Mouse (Mus musculus): ENCODE measurements around the gene Hist1h1d.
A peak's percentile ranks its signal among the peaks of the same experiment; 100 is the strongest.

The Hist1h1d gene

DNA sequence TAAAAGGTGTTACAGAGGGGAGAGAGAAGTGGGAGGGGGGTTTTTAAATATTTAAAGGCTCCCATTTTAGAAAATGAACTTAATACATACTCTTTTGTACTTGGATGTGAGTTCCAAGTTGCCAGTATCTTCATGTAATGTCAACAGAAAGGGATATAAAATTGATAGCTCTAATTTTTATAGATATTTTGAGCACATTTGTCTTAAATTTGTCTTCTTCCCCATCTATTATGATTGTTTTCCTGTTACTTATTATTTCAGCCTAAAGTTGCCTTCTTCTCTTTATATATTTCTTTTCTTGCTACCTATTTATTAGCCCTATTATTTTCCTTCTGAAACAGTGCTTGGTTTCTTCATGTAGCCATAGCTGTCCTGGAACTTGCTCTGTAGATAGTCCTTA lies at the start of gene Hist1h1d:
Hist1h1d (plus strand) TSS at position 301 of the 400 bp plus-strand sequence.
- DNase-seq (ENCODE audit: low spot score): no peak

GRCm38 (mm10) chr13:23503797-23504196 lies 49.3 kb upstream of the Hist1h1d start:
- DNase-seq (ENCODE audit: low spot score): no peak

GRCm38 (mm10) chr13:23505662-23506345 lies 47.3 kb upstream of the Hist1h1d start:
- DNase-seq (ENCODE audit: low spot score): no peak

GRCm38 (mm10) chr13:23506351-23506750 lies 46.7 kb upstream of the Hist1h1d start:
- DNase-seq (ENCODE audit: low spot score): no peak

- no peak for DNase-seq (ENCODE audit: low spot score)
These were observed 46.1 kb upstream of the Hist1h1d start for GRCm38 (mm10) chr13:23506819-23507515.

DNA sequence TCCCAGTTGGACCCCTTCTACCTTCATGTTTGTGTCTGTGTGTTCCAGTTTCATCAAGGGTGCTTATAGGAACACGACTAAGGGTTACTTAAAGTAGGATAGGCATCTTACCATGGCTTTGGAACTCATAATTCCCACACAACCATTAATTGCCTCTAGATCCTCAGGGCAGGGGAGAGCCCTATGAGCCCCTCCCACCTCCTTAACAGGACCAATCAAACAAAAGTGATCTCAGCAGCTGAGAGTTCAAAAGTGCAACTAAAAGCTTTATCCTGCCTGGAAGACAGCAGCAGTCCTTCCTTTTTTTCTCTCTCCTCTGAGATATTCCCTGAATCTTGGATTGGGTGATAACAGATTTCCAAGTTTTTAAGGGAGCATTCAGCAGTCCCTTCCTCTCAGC lies 42.9 kb upstream of the Hist1h1d start:
- no peak for DNase-seq (ENCODE audit: low spot score)

- DNase-seq (ENCODE audit: low spot score): no peak
These were observed 39.5 kb upstream of the Hist1h1d start for GRCm38 (mm10) chr13:23513517-23513916.

- DNase-seq (ENCODE audit: low spot score): no peak
These were observed 37.8 kb upstream of the Hist1h1d start for GRCm38 (mm10) chr13:23515281-23515680.

GRCm38 (mm10) chr13:23515826-23516620 lies 37.0 kb upstream of the Hist1h1d start:
- DNase-seq (ENCODE audit: low spot score): no peak

DNA sequence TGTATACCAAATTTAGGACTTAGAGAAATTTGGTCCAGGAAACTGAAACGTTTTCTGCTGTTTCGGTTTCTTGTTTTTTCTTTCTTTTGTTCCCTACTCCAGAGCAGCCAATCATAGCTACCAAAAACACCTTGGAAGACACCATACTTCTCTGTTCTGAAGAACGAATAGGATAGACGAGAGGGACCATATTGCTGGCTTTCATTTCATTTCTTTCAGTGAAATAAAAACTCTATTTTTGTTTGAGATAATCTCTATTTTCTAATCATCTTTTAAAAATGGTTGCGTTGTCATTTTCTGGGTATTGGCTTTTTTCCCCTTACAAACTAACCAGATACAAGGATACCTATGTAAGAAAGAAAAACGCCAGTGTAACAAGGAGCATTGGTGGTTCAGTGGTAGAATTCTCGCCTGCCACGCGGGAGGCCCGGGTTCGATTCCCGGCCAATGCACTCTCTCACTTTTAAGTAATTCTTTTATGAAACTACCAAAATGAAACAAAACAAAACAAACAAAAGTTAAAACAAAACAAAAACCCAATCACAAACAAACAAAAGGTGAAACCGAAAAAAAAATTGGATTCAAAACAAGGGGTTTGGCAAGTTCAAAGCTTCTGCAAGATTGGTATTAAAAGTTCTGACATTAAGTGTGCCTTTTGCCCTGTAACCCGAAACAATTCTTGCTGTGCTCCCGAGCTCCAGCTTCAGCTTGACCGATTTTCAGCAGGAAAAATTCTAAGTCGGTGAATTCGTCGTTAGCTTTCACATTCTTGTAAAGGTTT lies 36.0 kb upstream of the Hist1h1d start:
- peak; percentile 83 for DNase-seq (ENCODE audit: low spot score)

DNA sequence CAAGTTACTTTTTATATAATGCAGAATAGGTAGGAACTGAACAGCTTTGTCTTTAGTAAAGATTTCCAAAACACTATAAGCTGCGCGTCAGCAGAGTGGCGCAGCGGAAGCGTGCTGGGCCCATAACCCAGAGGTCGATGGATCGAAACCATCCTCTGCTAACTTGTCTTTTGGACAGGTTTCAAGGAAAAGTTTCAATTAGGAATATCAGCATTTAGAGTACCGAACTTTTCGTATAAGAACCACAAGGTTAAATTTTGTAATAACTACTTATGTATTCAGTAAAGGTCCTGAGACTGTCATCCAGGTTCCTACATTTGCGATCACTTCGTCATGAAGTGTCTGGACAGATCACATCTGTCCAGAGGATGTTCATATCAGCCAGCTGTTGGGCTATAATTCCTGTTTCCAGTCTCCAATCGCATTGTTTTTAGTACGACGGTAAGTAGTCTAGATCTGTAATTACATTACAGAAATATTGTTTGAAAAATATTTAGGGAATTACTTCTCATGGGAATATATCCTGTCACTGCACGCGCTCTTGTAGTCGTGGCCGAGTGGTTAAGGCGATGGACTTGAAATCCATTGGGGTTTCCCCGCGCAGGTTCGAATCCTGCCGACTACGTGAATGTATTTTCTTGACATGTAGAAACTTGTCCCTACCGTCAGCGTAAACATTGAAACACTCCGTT lies 35.3 kb upstream of the Hist1h1d start:
- peak; percentile 82 for DNase-seq (ENCODE audit: low spot score)

- no peak for DNase-seq (ENCODE audit: low spot score)
These were observed 34.8 kb upstream of the Hist1h1d start for GRCm38 (mm10) chr13:23518295-23518603.

- peak; percentile 77 for DNase-seq (ENCODE audit: low spot score)
These were observed 34.2 kb upstream of the Hist1h1d start for GRCm38 (mm10) chr13:23518885-23519284.

- peak; percentile 75 for DNase-seq (ENCODE audit: low spot score)
These were observed 33.6 kb upstream of the Hist1h1d start for GRCm38 (mm10) chr13:23519416-23519815.

- DNase-seq (ENCODE audit: low spot score): peak; percentile 79
These were observed 31.4 kb upstream of the Hist1h1d start for GRCm38 (mm10) chr13:23521703-23522102.

GRCm38 (mm10) chr13:23523976-23524375 lies 29.1 kb upstream of the Hist1h1d start:
- no peak for DNase-seq (ENCODE audit: low spot score)

GRCm38 (mm10) chr13:23524654-23525053 lies 28.4 kb upstream of the Hist1h1d start:
- peak; percentile 88 for DNase-seq (ENCODE audit: low spot score)

DNA sequence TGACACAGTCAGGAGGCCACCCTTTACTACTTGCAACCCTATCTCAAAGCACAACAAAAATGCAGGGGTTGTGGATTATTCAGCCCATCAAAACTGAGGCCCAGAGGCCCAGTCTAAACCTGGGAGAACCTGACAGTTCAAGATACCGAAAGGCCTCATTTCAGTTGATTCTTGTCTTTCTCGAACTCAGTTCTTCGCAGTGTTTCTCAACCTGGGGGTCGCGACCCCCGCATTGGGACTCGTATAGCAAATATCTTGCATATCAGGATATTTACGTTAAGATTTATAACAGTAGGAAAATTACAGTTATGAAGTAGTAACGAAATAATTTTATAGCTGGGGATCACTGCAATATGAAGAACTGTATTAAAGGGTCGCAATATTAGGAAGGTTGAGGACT lies 27.2 kb upstream of the Hist1h1d start:
- no peak for DNase-seq (ENCODE audit: low spot score)

- peak; percentile 92 for DNase-seq (ENCODE audit: low spot score)
These were observed 26.8 kb upstream of the Hist1h1d start for GRCm38 (mm10) chr13:23526312-23526711.

DNA sequence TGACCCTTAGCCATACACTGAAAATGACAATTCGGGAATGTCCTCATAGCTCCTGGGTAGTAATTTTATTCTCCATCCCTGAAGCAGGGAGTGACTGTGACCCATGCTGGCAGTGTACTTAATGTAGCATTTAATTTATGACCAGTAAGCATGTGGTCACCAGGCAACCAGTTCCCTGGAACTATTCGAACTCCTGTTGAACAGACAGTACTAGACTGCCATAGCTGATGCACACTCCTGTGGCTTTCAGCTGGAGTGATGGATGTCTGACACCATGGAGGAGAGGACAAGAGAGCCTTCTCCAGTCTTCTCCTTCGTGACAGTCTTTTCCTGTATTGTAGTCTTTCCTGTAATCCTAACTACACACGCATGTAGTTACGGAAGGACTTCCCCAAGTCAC lies 24.1 kb upstream of the Hist1h1d start:
- no peak for DNase-seq (ENCODE audit: low spot score)

- DNase-seq (ENCODE audit: low spot score): no peak
These were observed 23.4 kb upstream of the Hist1h1d start for GRCm38 (mm10) chr13:23529480-23530165.

Measured in testis, postnatal 10 days (tissue).